Mouse (Mus musculus) lung, embryonic 14.5 days (tissue): ENCODE results near the gene Olfr654. TPM values are rescaled to one million over a fixed set of nuclear protein-coding genes. Genes with fewer than 3 reads are reported as not detected.

ENCODE experiments used
- ATAC-seq: fragments of 200-750 bp; cut with Nextera tagmentation; 2 replicates; pipeline ENCODE4 v1.8.0; 2017; ENCODE audit warnings: mild to moderate bottlenecking, moderate TSS enrichment, moderate library complexity; ENCODE audit not compliant: insufficient read depth
- DNase-seq: peaks from one replicate; pipeline ENCODE4 v3.0.0-alpha.2; 2015
- H3K27ac ChIP-seq: fragments of 300-500 bp; sonication (generic); 2 replicates; pipeline ENCODE4 v1.5.1; 2014; ENCODE audit warnings: low read depth, mild to moderate bottlenecking, moderate library complexity
- H3K27me3 ChIP-seq: fragments of 300-500 bp; sonication (generic); 2 replicates; pipeline ENCODE4 v1.6.1; 2014; ENCODE audit warnings: low read length, control low read depth; ENCODE audit not compliant: insufficient read depth
- H3K36me3 ChIP-seq: fragments of 300-500 bp; sonication (generic); 2 replicates; pipeline ENCODE4 v1.6.1; 2014; ENCODE audit warnings: control low read depth; ENCODE audit not compliant: insufficient read depth
- H3K4me1 ChIP-seq: fragments of 300-500 bp; sonication (generic); 2 replicates; pipeline ENCODE4 v1.6.1; 2014; ENCODE audit warnings: antibody characterized with exemption, control low read depth; ENCODE audit not compliant: insufficient read depth
- H3K4me2 ChIP-seq: fragments of 300-500 bp; sonication (generic); 2 replicates; pipeline ENCODE4 v1.6.1; 2014; ENCODE audit warnings: mild to moderate bottlenecking
- H3K4me3 ChIP-seq: fragments of 300-500 bp; sonication (generic); 2 replicates; pipeline ENCODE4 v1.5.1; 2014; ENCODE audit warnings: low read depth, low read length
- H3K9ac ChIP-seq: fragments of 300-500 bp; sonication (generic); 2 replicates; pipeline ENCODE4 v1.6.1; 2014
- H3K9me3 ChIP-seq: fragments of 300-500 bp; sonication (generic); 2 replicates; pipeline ENCODE4 v1.6.1; 2016; ENCODE audit warnings: low read depth, low read length, control low read depth
- CTCF ChIP-seq: IDR thresholded peaks from 2 replicates; pipeline ENCODE4 v1.5.1; 2016; ENCODE audit warnings: antibody characterized with exemption, low read depth
- WGBS: fragments of 180-500 bp; shearing (Covaris S2); extraction: QIAGEN DNeasy Blood & Tissue Kit; methylation state at CpG from one replicate; pipeline ENCODE4 v1.1.7; 2014; 5-methylcytosine and 5-hydroxymethylcytosine counted together
- polyA plus RNA-seq: library from polyadenylated mRNA; unstranded; fragments of >200 nt; fragmentation: Nextera tagmentation; extraction: Ambion mirVana; gene quantifications from 2 replicates; pipeline ENCODE4 v1.2.1, GENCODE M21; 2014

Gene Olfr654
- polyA plus RNA-seq, 1 experiment from 2014 or later: not detected

DNA sequence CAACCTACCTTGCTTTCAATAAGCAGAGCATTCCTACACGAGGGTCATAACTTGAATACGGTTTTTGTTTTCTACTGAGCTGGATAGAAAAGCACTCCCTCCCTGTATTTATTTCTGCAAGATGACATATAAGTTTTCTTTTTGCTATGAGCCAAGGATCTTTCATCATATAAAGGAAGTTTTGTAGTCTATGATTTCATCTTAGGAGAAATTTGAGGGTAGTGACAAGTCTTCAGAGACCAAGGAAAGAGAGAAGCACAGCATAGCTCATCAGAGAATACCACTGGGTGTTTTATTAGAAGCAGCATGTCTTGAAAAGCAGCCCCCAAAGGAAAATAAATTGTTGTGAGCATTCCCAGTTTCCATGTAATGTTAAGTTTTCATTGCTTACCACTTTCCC, 14.9 kb downstream of the Olfr654 start, which contains the start of gene Olfr655:
TSS of gene Olfr655 (minus strand) at position 101 of the 400 bp plus-strand sequence.
- Histone ChIP-seq H3K9ac (no peak within 1 kb of the TSS), H3K4me3 (no peak within 1 kb of the TSS), H3K36me3 (no peaks in the 10 kb centered on the region), H3K4me1 (no peaks in the 10 kb centered on the region), H3K9me3 (no peaks in the 10 kb centered on the region), H3K4me2 (no peak within 1 kb of the TSS), H3K27ac (no peak within 1 kb of the TSS), H3K27me3 (no peaks in the 10 kb centered on the region)
- DNase-seq (no peak), ATAC-seq (no peak)
- no peak for TF ChIP-seq CTCF
- 78% methylated on average over 2 of the region's 2 CpGs for WGBS

DNA sequence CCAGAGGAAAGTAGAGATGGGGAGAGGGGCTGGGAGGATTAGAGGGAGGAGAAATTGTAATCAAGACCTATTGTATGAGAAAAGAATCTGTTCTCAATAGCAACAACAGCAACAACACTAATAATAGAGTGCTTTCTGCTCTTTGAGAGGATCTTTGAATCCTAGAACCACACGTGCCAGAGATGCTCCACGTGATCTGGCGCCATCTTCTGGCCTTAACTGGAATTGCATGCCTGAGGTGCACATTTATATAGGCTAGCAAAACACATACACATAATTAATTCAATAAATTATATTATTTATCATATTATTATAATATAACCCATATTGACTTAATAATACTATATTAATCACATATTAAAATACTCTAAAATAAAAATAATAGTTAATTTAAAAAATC, 16.3 kb downstream of the Olfr654 start:
- Histone ChIP-seq H3K4me3 (no peak overlapping the region), H3K9me3 (no peaks in the 10 kb centered on the region), H3K27ac (no peak overlapping the region), H3K36me3 (no peaks in the 10 kb centered on the region), H3K4me1 (no peaks in the 10 kb centered on the region), H3K9ac (no peak overlapping the region), H3K4me2 (no peak overlapping the region), H3K27me3 (no peaks in the 10 kb centered on the region)
- 1% methylated on average over 3 of the region's 3 CpGs for WGBS
- peak; percentile 67 for DNase-seq
- no peak for ATAC-seq
- peak; percentile 71 for TF ChIP-seq CTCF

DNA sequence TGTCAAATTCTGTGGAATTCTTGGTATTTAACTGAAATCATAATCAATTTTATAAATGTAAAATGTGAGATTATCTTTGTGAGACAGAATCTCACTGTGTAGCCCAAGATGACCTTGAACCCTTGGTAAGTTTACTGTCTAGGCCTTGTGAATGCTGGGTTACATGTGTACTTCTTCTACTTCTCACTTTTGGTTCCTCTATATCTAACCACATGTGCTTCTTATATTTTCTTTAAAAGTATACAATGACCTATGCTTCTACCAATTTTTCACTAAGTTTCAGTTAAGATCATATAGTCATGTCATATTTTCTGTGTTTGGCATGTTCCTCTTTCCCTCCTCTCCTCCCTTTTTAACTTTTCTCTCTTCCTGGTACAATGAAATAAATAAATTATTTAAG, 17.9 kb downstream of the Olfr654 start:
- no peak for TF ChIP-seq CTCF
- Histone ChIP-seq H3K4me3 (no peak overlapping the region), H3K27ac (no peak overlapping the region), H3K9ac (no peak overlapping the region), H3K36me3 (no peaks in the 10 kb centered on the region), H3K27me3 (no peaks in the 10 kb centered on the region), H3K9me3 (no peaks in the 10 kb centered on the region), H3K4me1 (no peaks in the 10 kb centered on the region), H3K4me2 (no peak overlapping the region)
- ATAC-seq (no peak), DNase-seq (no peak)

GRCm38 (mm10) chr7:104613655-104614054, 26.8 kb downstream of the Olfr654 start, which contains the start of gene Olfr656:
Olfr656 (plus strand) TSS chr7:104613955.
- H3K4me2 ChIP-seq: no peak within 1 kb of the TSS
- no peak for ATAC-seq
- no peaks in the 10 kb centered on the region for H3K4me1 ChIP-seq
- no peaks in the 10 kb centered on the region for H3K9me3 ChIP-seq
- no peak for DNase-seq
- WGBS: 75% methylated on average over 4 of the region's 4 CpGs
- H3K36me3 ChIP-seq: no peaks in the 10 kb centered on the region
- no peak within 1 kb of the TSS for H3K4me3 ChIP-seq
- no peak for TF ChIP-seq CTCF
- no peaks in the 10 kb centered on the region for H3K27me3 ChIP-seq
- no peak within 1 kb of the TSS for H3K27ac ChIP-seq
- no peak within 1 kb of the TSS for H3K9ac ChIP-seq

DNA sequence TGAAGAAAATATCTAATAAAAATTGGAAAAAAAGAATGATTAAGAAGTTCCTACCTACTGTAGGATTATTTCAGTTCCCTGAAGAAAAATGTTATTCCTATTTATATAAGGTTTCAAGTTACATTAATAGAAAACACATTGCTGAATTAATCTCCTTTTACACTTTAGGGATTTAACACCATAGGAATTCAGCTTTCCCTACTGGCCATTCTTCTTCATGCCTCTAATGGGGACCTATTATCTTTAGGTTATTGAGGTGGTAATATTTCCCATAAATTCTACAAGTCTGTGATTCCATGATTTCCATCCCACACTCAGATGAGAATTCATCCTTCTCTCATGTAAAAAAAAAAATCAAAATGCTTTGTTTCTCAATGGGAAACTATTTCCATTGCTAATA, 37.7 kb downstream of the Olfr654 start, which contains the start of gene Olfr657:
TSS of gene Olfr657 (plus strand) at position 301 of the 400 bp plus-strand sequence.
- ATAC-seq: no peak
- Histone ChIP-seq H3K36me3 (no peaks in the 10 kb centered on the region), H3K9ac (no peak within 1 kb of the TSS), H3K4me2 (no peak within 1 kb of the TSS), H3K9me3 (no peaks in the 10 kb centered on the region), H3K4me3 (no peak within 1 kb of the TSS), H3K27me3 (no peaks in the 10 kb centered on the region), H3K4me1 (no peaks in the 10 kb centered on the region), H3K27ac (no peak within 1 kb of the TSS)
- DNase-seq: no peak
- no peak for TF ChIP-seq CTCF

Other genes with a start within 250 kb of the Olfr654 start
- 1.0 and 1.4 TPM in 2 replicates for gene Trim12c, start 233.7 kb upstream of the Olfr654 start, polyA plus RNA-seq
- gene Trim30b, start 217.1 kb upstream of the Olfr654 start, polyA plus RNA-seq: 0.04 and 0.11 TPM in 2 replicates
- gene Trim30c, start 186.2 kb upstream of the Olfr654 start, polyA plus RNA-seq: 0.24 and 0.32 TPM in 2 replicates
- gene Trim30a, start 121.8 kb upstream of the Olfr654 start, polyA plus RNA-seq: 0.71 and 1.2 TPM in 2 replicates
- gene Trim30d, start 79.2 kb upstream of the Olfr654 start, polyA plus RNA-seq: 0.29 and 0.46 TPM in 2 replicates
- gene Olfr651, start 36.9 kb upstream of the Olfr654 start, polyA plus RNA-seq: not detected in 2 replicates
- not detected in 2 replicates for gene Olfr652, start 26.1 kb upstream of the Olfr654 start, polyA plus RNA-seq
- gene Olfr653, start 9.7 kb upstream of the Olfr654 start, polyA plus RNA-seq: not detected in 2 replicates
- gene Olfr655, start 14.8 kb downstream of the Olfr654 start, polyA plus RNA-seq: not detected in 2 replicates
- gene Olfr656, start 26.9 kb downstream of the Olfr654 start, polyA plus RNA-seq: not detected in 2 replicates
- not detected in 2 replicates for gene Olfr657, start 37.8 kb downstream of the Olfr654 start, polyA plus RNA-seq
- 0.07 TPM in 1 of 2 replicates, not detected in the other for gene Olfr658, start 60.3 kb downstream of the Olfr654 start, polyA plus RNA-seq
- gene Olfr659, start 79.7 kb downstream of the Olfr654 start, polyA plus RNA-seq: not detected in 2 replicates
- not detected in 2 replicates for gene Olfr661, start 99.5 kb downstream of the Olfr654 start, polyA plus RNA-seq
- not detected in 2 replicates for gene Usp17le, start 190.4 kb downstream of the Olfr654 start, polyA plus RNA-seq